Mouse (Mus musculus) MEL (cell line): ENCODE results near the gene Tmem63a.

ENCODE experiments used
- MYC ChIP-seq: IDR thresholded peaks from 2 replicates; pipeline ENCODE4 v1.6.1; 2011; ENCODE audit warnings: low read depth, mild to moderate bottlenecking, low read length, improper control_type of control experiment, moderate library complexity
- ZNF384 ChIP-seq: IDR thresholded peaks from 2 replicates; pipeline ENCODE4 v1.6.1; 2012; ENCODE audit warnings: low read depth, mild to moderate bottlenecking, inconsistent platforms, low read length, improper control_type of control experiment

DNA sequence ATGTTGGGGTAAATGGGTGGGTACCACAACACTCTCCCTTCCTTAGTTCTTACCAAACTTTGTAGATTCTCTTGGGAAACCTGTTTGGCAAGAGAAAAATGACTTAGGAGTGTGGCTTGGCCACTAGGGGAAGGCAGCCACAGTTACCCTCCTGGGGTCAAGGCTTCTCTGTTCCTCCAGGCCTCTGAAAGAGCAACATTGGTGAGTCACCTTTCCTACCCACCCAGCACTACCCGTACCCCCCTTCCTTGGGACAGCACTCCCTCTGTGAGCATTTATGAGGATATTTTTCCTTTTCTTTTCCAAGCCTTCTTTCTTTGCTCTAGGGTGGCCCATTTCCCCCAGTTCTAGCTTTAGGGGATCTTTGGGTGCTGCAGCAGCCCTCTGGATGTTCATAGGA lies 1.8 kb downstream of the Tmem63a start:
- no peak for TF ChIP-seq MYC
- TF ChIP-seq ZNF384 = no peak
